Mouse (Mus musculus): ENCODE results near the gene Plscr3. TPM values are rescaled to one million over a fixed set of nuclear protein-coding genes. Genes with fewer than 3 reads are reported as not detected.

Plscr3 gene
- total and polyA plus RNA-seq, 3 experiments, result 4.6 to 26.0 TPM; not detected in 1

GRCm38 (mm10) chr11:69894671-69895070, 48.5 kb downstream of the Plscr3 start:
- no peaks in the 10 kb centered on the region for H3K27me3 ChIP-seq (ENCODE audit: control insufficient read depth in 1 of 2, insufficient read depth in 2 of 2, low read length in 2 of 2)
- peak overlapping the region; percentile 68 for H3K9ac ChIP-seq (ENCODE audit: control insufficient read depth, low read depth, low read length, poor library complexity, severe bottlenecking)
- DNase-seq (ENCODE audit: low read depth, low spot score), result peak; percentile 74
- peak overlapping the region; percentile 71 for H3K27ac ChIP-seq (ENCODE audit: control insufficient read depth, low read depth, low read length)
- no peaks in the 10 kb centered on the region; the same call in none of the 2 replicates for H3K79me2 ChIP-seq (ENCODE audit: control insufficient read depth, insufficient read depth, low read length, poor library complexity)
- peaks cover 0 to 15% of the 10 kb centered on the region in 2 experiments; a peak in 2 of 4 replicates for H3K36me3 ChIP-seq (ENCODE audit: control insufficient read depth in 1 of 2, insufficient read depth in 2 of 2, low read length in 2 of 2)
- TF ChIP-seq NRF1 (IDR thresholded peaks at IDR 0.05; ENCODE audit: insufficient read depth, low read depth, low read length, poor library complexity, severe bottlenecking) (no peak), KAT2A (conservative IDR thresholded peaks at IDR 0.05; ENCODE audit: low read depth, low read length) (no peak), E2F4 (IDR thresholded peaks at IDR 0.05; ENCODE audit: borderline replicate concordance, low read depth, low read length) (no peak), USF2 (IDR thresholded peaks at IDR 0.05; ENCODE audit: borderline replicate concordance in 1 of 2, insufficient read depth in 1 of 2, low read depth in 1 of 2, low read length in 2 of 2) (no peak), MXI1 (IDR thresholded peaks at IDR 0.05; ENCODE audit: low read depth, low read length) (no peak), ETS1 (IDR thresholded peaks at IDR 0.05; ENCODE audit: low read depth, low read length) (peak; percentile 30; the same call in 1 of the 2 replicates), ELF1 (IDR thresholded peaks at IDR 0.05; ENCODE audit: low read depth, low read length) (no peak; the same call in 1 of the 2 replicates), EP300 (IDR thresholded peaks at IDR 0.05; ENCODE audit: low read depth in 1 of 2, low read length in 2 of 2) (peak in 1 of 2 experiments; percentile 67; a peak in 3 of 4 replicates), CTCF (IDR thresholded peaks at IDR 0.05 in 2 of 3, conservative IDR thresholded peaks at IDR 0.05 in 1 of 3; ENCODE audit: control insufficient read depth in 1 of 3, insufficient read depth in 1 of 3, low read depth in 2 of 3, low read length in 3 of 3, poor library complexity in 1 of 3, severe bottlenecking in 1 of 3) (no peak), CHD2 (IDR thresholded peaks at IDR 0.05; ENCODE audit: low read length) (peak; percentile 26; the same call in 1 of the 2 replicates), TCF12 (IDR thresholded peaks at IDR 0.05; ENCODE audit: low read depth, low read length) (no peak), MAFK (IDR thresholded peaks at IDR 0.05; ENCODE audit: borderline replicate concordance, low read depth, low read length) (no peak), SIN3A (IDR thresholded peaks at IDR 0.05; ENCODE audit: low read length) (peak; percentile 39; the same call in 1 of the 2 replicates), ZMIZ1 (IDR thresholded peaks at IDR 0.05; ENCODE audit: low read depth, low read length) (no peak), BHLHE40 (IDR thresholded peaks at IDR 0.05; ENCODE audit: borderline replicate concordance, low read depth, low read length) (0 out of 2 replicates have a peak, but pooled peaks have one; percentile 37), UBTF (IDR thresholded peaks at IDR 0.05; ENCODE audit: borderline replicate concordance, insufficient read depth, low read depth, low read length) (no peak), JUND (IDR thresholded peaks at IDR 0.05; ENCODE audit: low read depth, low read length) (no peak), CHD1 (IDR thresholded peaks at IDR 0.05; ENCODE audit: low read depth, low read length) (no peak), MAX (IDR thresholded peaks at IDR 0.05; ENCODE audit: low read length) (no peak), POLR2A (IDR thresholded peaks at IDR 0.05; ENCODE audit: control insufficient read depth in 1 of 2, insufficient read depth in 1 of 2, low read depth in 1 of 2, low read length in 2 of 2, poor library complexity in 1 of 2) (0 out of 4 replicates have a peak, but pooled peaks of 1 of the 2 experiments have one; percentile 14), HCFC1 (IDR thresholded peaks at IDR 0.05; ENCODE audit: low read depth, low read length) (peak; percentile 54; the same call in 1 of the 2 replicates), ZC3H11A (IDR thresholded peaks at IDR 0.05; ENCODE audit: low read depth, low read length) (no peak), TBP (IDR thresholded peaks at IDR 0.05; ENCODE audit: low read depth, low read length) (no peak; the same call in 1 of the 2 replicates), GATA1 (IDR thresholded peaks at IDR 0.05; ENCODE audit: low read depth, low read length) (no peak), TAL1 (IDR thresholded peaks at IDR 0.05; ENCODE audit: low read length) (no peak)
- H3K4me3 ChIP-seq (ENCODE audit: control insufficient read depth in 1 of 2, insufficient read depth in 1 of 2, low read depth in 2 of 2, low read length in 2 of 2), result peak overlapping the region; percentile 47 to 72
- H3K9me3 ChIP-seq (replicated peaks; ENCODE audit: insufficient read depth, low read length), result no peaks in the 10 kb centered on the region
- peaks cover 13 to 25% of the 10 kb centered on the region in 2 experiments for H3K4me1 ChIP-seq (ENCODE audit: control insufficient read depth in 1 of 2, insufficient read depth in 2 of 2, low read length in 2 of 2)

Data from MEL (cell line).